Mouse (Mus musculus): ENCODE measurements around the gene Ccl24. TPM values are rescaled to one million over a fixed set of nuclear protein-coding genes. Genes with fewer than 3 reads are reported as not detected.

Ccl24 gene
- 3.6 and 4.4 TPM in 2 replicates for polyA plus RNA-seq (2012; rRNA removed)

GRCm38 (mm10) chr5:135573006-135573405, at the start of gene Ccl24:
Ccl24 (minus strand) TSS chr5:135573049.

DNA sequence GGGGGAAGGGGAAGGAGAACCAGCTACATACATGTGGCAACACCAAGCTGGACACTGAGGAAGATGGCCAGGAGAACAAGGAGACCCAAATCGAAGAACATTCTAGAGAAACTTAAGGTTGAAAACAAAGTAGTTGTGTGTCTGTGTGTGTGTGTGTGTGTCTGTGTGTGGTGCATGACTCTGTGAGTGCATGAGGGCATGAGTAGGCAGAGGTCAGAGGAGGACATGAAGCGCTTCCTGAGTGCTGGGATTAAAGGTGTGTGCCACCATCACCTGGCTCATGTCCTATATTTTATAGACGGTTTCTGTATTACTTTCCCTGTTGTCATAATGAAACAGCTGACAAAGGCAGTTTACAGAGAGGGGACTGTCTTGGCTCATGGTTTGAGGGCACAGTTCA, 9.4 kb downstream of the Ccl24 start, which contains the start of gene Ccl26:
Ccl26 (minus strand) TSS at position 101 of the 400 bp plus-strand sequence.

DNA sequence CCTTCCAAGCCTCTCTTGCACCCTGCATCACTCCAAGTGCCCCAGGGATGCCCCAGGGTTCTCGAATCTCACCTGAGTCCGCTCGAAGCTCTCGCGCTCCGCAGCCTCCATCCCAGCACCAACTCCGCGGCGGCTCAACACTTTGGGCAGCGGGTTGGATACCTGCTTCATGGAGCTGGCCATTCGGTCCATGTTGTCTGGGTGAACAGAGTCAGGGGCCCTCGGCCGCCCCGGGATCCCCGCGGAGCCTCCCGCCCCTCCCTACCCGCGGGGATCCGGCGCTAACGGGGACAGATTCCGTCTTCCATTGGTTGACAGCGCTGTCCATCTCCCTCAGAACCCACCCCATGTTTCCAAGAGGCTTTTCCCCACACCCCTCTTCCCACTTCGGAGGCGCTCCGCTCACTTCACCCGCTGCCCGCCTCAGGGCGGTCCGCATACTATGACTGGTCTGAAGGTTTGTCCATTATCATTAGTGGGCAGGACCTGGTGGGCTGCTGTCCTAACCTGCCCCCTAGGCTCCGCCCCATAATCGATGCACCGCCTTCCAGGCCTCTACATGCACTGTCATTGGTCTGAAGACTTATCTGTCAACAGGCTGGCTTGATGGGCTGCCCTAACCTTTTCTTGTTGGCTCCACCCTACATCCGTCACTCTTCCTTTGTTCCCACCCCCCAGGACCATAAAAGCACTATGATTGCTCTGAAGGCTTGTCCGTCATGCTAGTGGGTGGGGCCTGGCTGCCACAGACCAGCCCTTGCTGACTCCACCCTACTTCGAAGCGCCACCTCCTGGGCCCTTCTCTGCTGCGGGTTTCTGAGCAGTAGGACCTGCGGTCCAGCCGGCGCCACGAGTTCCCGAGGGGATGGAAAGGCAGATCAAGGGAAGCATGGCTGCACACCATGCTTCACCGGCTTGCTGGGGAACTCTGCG, 27.7 kb downstream of the Ccl24 start, which contains the start of gene Hip1:
Hip1 (minus strand) TSS at position 256 of the 933 bp plus-strand sequence.

Other genes with a start within 250 kb of the Ccl24 start
- 0.14 and 0.24 TPM in 2 replicates for gene Fkbp6, start 223.0 kb downstream of the Ccl24 start, polyA plus RNA-seq (2012; rRNA removed)
- gene Trim50, start 219.8 kb downstream of the Ccl24 start, polyA plus RNA-seq (2012; rRNA removed): 0.04 TPM in 1 of 2 replicates, not detected in the other
- gene Nsun5, start 203.1 kb downstream of the Ccl24 start, polyA plus RNA-seq (2012; rRNA removed): 46.8 and 47.4 TPM in 2 replicates
- gene Pom121, start 178.5 kb downstream of the Ccl24 start, polyA plus RNA-seq (2012; rRNA removed): 25.7 and 31.4 TPM in 2 replicates
- 39.5 and 45.0 TPM in 2 replicates for gene Hip1, start 27.9 kb downstream of the Ccl24 start, polyA plus RNA-seq (2012; rRNA removed)
- not detected in 2 replicates for gene Ccl26, start 9.5 kb downstream of the Ccl24 start, polyA plus RNA-seq (2012; rRNA removed)
- gene Rhbdd2, start 59.6 kb upstream of the Ccl24 start, polyA plus RNA-seq (2012; rRNA removed): 48.0 and 49.9 TPM in 2 replicates
- gene Por, start 97.0 kb upstream of the Ccl24 start, polyA plus RNA-seq (2012; rRNA removed): 123 and 133 TPM in 2 replicates
- gene Tmem120a, start 171.4 kb upstream of the Ccl24 start, polyA plus RNA-seq (2012; rRNA removed): 33.7 TPM in 2 replicates
- gene Styxl1, start 205.3 kb upstream of the Ccl24 start, polyA plus RNA-seq (2012; rRNA removed): 0.10 and 0.29 TPM in 2 replicates
- 471 TPM in 2 replicates for gene Mdh2, start 205.4 kb upstream of the Ccl24 start, polyA plus RNA-seq (2012; rRNA removed)
- gene Srrm3, start 233.8 kb upstream of the Ccl24 start, polyA plus RNA-seq (2012; rRNA removed): 61.5 and 62.5 TPM in 2 replicates

Measured in central nervous system, embryonic 14 days (tissue).